Mouse (Mus musculus) gastrocnemius, postnatal 36 days (tissue): Measurements from ENCODE around the gene Plekhn1. TPM values are rescaled to one million over a fixed set of nuclear protein-coding genes. Genes with fewer than 3 reads are reported as not detected.

Experiments
- DNase-seq, 2 experiments: peaks; one replicate each; pipeline ENCODE4 v3.0.0; 2022
- intact Hi-C: fragments of 180-260 bp; cut with DNase I; formaldehyde crosslinking; loops from one replicate; pipeline ENCODE4 v1.15.1; 2025
- microRNA-seq, 2 experiments: library from miRNA; unstranded; fragments of <30 nt; microRNA quantifications; one replicate each; pipeline ENCODE4 v1.2.0; 2021
- total RNA-seq, 2 experiments: library from RNA; stranded (reverse); gene quantifications; 2 replicates each; pipeline ENCODE4 v1.2.3; 2021

The Plekhn1 gene
- total RNA-seq, 2 experiments from 2014 or later: 5.0 to 5.9 TPM

GRCm38 (mm10) chr4:156188811-156189323 is 45.8 kb downstream of the Plekhn1 start:
- DNase-seq: no peak
- intact Hi-C loops: no loop called here

- intact Hi-C loops: no loop called here
- DNase-seq: no peak
These were observed 46.4 kb downstream of the Plekhn1 start for GRCm38 (mm10) chr4:156188162-156188810.

- DNase-seq: no peak
- intact Hi-C loops: no loop called here
These were observed 48.5 kb downstream of the Plekhn1 start for GRCm38 (mm10) chr4:156185950-156186850.

- no peak for DNase-seq
- intact Hi-C loops: no loop called here
These were observed 49.2 kb downstream of the Plekhn1 start for GRCm38 (mm10) chr4:156185456-156185949.

GRCm38 (mm10) chr4:156184291-156184954 is 50.2 kb downstream of the Plekhn1 start:
- DNase-seq: no peak
- intact Hi-C loops: no loop called here

- DNase-seq: no peak
- intact Hi-C loops: no loop called here
These were observed 50.9 kb downstream of the Plekhn1 start for GRCm38 (mm10) chr4:156183747-156184146.

- intact Hi-C loops: no loop called here
- DNase-seq: no peak
These were observed 57.0 kb downstream of the Plekhn1 start for GRCm38 (mm10) chr4:156177630-156178029.

- intact Hi-C loops: no loop called here
- no peak for DNase-seq
These were observed 62.8 kb downstream of the Plekhn1 start for GRCm38 (mm10) chr4:156171828-156172227.

Small RNA genes lying within 50 kb of the gene (microRNA-seq; reads per million reads assigned to microRNA genes)
- gene Mir7658: 0 to 0.36 reads per million in 2 experiments

Other genes starting within 250 kb of the Plekhn1 start
- 1 to 10 TPM; 1.1 to 1.5 TPM for gene B3galt6, start 242.2 kb downstream of the Plekhn1 start, total RNA-seq
- 10 to 100 TPM; 63.1 to 68.4 TPM for gene Sdf4, start 242.0 kb downstream of the Plekhn1 start, total RNA-seq
- under 1 TPM; 0.59 to 0.94 TPM for gene Tnfrsf4, start 221.0 kb downstream of the Plekhn1 start, total RNA-seq
- gene Tnfrsf18, start 208.7 kb downstream of the Plekhn1 start, total RNA-seq: under 1 TPM in 1 of 2 experiments, not detected in 1; 0.48 TPM
- not detected for gene Ttll10, start 175.4 kb downstream of the Plekhn1 start, total RNA-seq
- gene 9430015G10Rik, start 124.9 kb downstream of the Plekhn1 start, total RNA-seq: 1 to 10 TPM; 3.1 to 4.7 TPM
- gene Rnf223, start 104.3 kb downstream of the Plekhn1 start, total RNA-seq: not detected
- 1 to 10 TPM; 7.0 to 8.6 TPM for gene Agrn, start 37.4 kb downstream of the Plekhn1 start, total RNA-seq
- 1 to 10 TPM in 1 of 2 experiments, under 1 TPM in 1; 0.97 to 1.1 TPM for gene Isg15, start 34.0 kb downstream of the Plekhn1 start, total RNA-seq
- 1 to 10 TPM; 2.8 to 4.4 TPM for gene AW011738, start 31.6 kb downstream of the Plekhn1 start, total RNA-seq
- 100 to 1,000 TPM; 144 to 172 TPM for gene Perm1, start 19.0 kb downstream of the Plekhn1 start, total RNA-seq
- 10 to 100 TPM; 25.2 to 29.4 TPM for gene Noc2l, start 1.2 kb upstream of the Plekhn1 start, total RNA-seq
- gene Samd11, start 20.8 kb upstream of the Plekhn1 start, total RNA-seq: under 1 TPM in 1 of 2 experiments, not detected in 1; 0.25 TPM
- not detected for gene Vmn2r-ps159, start 96.2 kb upstream of the Plekhn1 start, total RNA-seq